Mouse (Mus musculus): ENCODE measurements around the gene Mfsd12. TPM values are rescaled to one million over a fixed set of nuclear protein-coding genes. Genes with fewer than 3 reads are reported as not detected.

Mfsd12 gene
- total and polyA plus RNA-seq, 3 experiments, result 22.5 to 29.0 TPM; not detected in 1

DNA sequence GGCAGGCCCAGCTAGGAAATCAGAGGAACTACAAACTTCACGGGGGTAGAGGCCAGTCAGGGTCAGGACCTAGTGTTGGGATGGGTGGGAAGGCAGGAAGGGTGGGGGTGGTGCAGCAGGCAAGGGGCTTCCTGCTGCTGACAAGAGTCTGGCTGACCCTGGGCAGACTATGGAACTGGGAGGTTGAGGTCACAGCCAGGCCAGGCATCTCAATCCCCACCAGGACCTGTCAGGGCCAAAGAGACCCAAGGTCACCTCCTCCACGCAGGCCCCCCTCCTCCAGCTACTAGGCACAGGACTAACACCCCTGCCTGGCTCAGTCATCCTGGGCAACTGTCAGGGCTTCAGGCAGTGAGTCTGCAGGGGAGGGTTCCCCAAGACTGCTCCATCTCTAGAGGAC, 29.3 kb upstream of the Mfsd12 start (continued):
- no peak for TF ChIP-seq MYB (IDR thresholded peaks at IDR 0.05; ENCODE audit: low read depth, low read length)

- Histone ChIP-seq H3K79me2 (ENCODE audit: control insufficient read depth, insufficient read depth, low read length, poor library complexity) (no peaks in the 10 kb centered on the region), H3K9me3 (replicated peaks; ENCODE audit: insufficient read depth, low read length) (no peaks in the 10 kb centered on the region), H3K4me3 (ENCODE audit: control insufficient read depth in 1 of 2, insufficient read depth in 1 of 2, low read depth in 2 of 2, low read length in 2 of 2) (no peak within 1 kb of the TSS), H3K9ac (ENCODE audit: control insufficient read depth, low read depth, low read length, poor library complexity, severe bottlenecking) (no peak within 1 kb of the TSS), H3K36me3 (ENCODE audit: control insufficient read depth in 1 of 2, insufficient read depth in 2 of 2, low read length in 2 of 2) (no peaks in the 10 kb centered on the region), H3K4me1 (ENCODE audit: control insufficient read depth in 1 of 2, insufficient read depth in 2 of 2, low read length in 2 of 2) (no peaks in the 10 kb centered on the region), H3K27me3 (ENCODE audit: control insufficient read depth in 1 of 2, insufficient read depth in 2 of 2, low read length in 2 of 2) (no peaks in the 10 kb centered on the region), H3K27ac (ENCODE audit: control insufficient read depth, low read depth, low read length) (no peak within 1 kb of the TSS)
- TF ChIP-seq KAT2A (conservative IDR thresholded peaks at IDR 0.05; ENCODE audit: low read depth, low read length) (no peak), MYC (IDR thresholded peaks at IDR 0.05; ENCODE audit: low read depth, low read length) (no peak), RCOR1 (IDR thresholded peaks at IDR 0.05; ENCODE audit: low read depth, low read length) (no peak), POLR2AphosphoS5 (IDR thresholded peaks at IDR 0.05; ENCODE audit: borderline replicate concordance, low read depth, low read length) (no peak), CHD2 (IDR thresholded peaks at IDR 0.05; ENCODE audit: low read length) (no peak), JUND (IDR thresholded peaks at IDR 0.05; ENCODE audit: low read depth, low read length) (no peak), POLR2A (IDR thresholded peaks at IDR 0.05; ENCODE audit: control insufficient read depth in 1 of 2, insufficient read depth in 1 of 2, low read depth in 1 of 2, low read length in 2 of 2, poor library complexity in 1 of 2) (no peak), E2F4 (IDR thresholded peaks at IDR 0.05; ENCODE audit: borderline replicate concordance, low read depth, low read length) (no peak), MYB (IDR thresholded peaks at IDR 0.05; ENCODE audit: low read depth, low read length) (no peak), GABPA (IDR thresholded peaks at IDR 0.05; ENCODE audit: low read depth, low read length) (no peak), SIN3A (IDR thresholded peaks at IDR 0.05; ENCODE audit: low read length) (no peak), TAL1 (IDR thresholded peaks at IDR 0.05; ENCODE audit: low read length) (no peak), ZC3H11A (IDR thresholded peaks at IDR 0.05; ENCODE audit: low read depth, low read length) (no peak), TCF12 (IDR thresholded peaks at IDR 0.05; ENCODE audit: low read depth, low read length) (no peak), HCFC1 (IDR thresholded peaks at IDR 0.05; ENCODE audit: low read depth, low read length) (no peak)
- no peak for DNase-seq (ENCODE audit: low read depth, low spot score)
These were observed 28.9 kb upstream of the Mfsd12 start, which contains the start of gene Tbxa2r for GRCm38 (mm10) chr10:81328386-81328785. Tbxa2r (plus strand) TSS chr10:81328731.

- Histone ChIP-seq H3K27me3 (ENCODE audit: control insufficient read depth in 1 of 2, insufficient read depth in 2 of 2, low read length in 2 of 2) (no peaks in the 10 kb centered on the region), H3K79me2 (ENCODE audit: control insufficient read depth, insufficient read depth, low read length, poor library complexity) (no peaks in the 10 kb centered on the region), H3K4me1 (ENCODE audit: control insufficient read depth in 1 of 2, insufficient read depth in 2 of 2, low read length in 2 of 2) (no peaks in the 10 kb centered on the region), H3K9me3 (replicated peaks; ENCODE audit: insufficient read depth, low read length) (no peaks in the 10 kb centered on the region), H3K4me3 (ENCODE audit: control insufficient read depth in 1 of 2, insufficient read depth in 1 of 2, low read depth in 2 of 2, low read length in 2 of 2) (no peak overlapping the region), H3K36me3 (ENCODE audit: control insufficient read depth in 1 of 2, insufficient read depth in 2 of 2, low read length in 2 of 2) (no peaks in the 10 kb centered on the region), H3K9ac (ENCODE audit: control insufficient read depth, low read depth, low read length, poor library complexity, severe bottlenecking) (no peak overlapping the region), H3K27ac (ENCODE audit: control insufficient read depth, low read depth, low read length) (no peak overlapping the region)
- DNase-seq (ENCODE audit: low read depth, low spot score), result no peak
- TF ChIP-seq USF1 (IDR thresholded peaks at IDR 0.05; ENCODE audit: low read depth, low read length) (no peak), ELF1 (IDR thresholded peaks at IDR 0.05; ENCODE audit: low read depth, low read length) (no peak), MYB (IDR thresholded peaks at IDR 0.05; ENCODE audit: low read depth, low read length) (no peak), MYC (IDR thresholded peaks at IDR 0.05; ENCODE audit: low read depth, low read length) (no peak), CHD2 (IDR thresholded peaks at IDR 0.05; ENCODE audit: low read length) (no peak), MXI1 (IDR thresholded peaks at IDR 0.05; ENCODE audit: low read depth, low read length) (no peak), ZC3H11A (IDR thresholded peaks at IDR 0.05; ENCODE audit: low read depth, low read length) (no peak), NRF1 (IDR thresholded peaks at IDR 0.05; ENCODE audit: insufficient read depth, low read depth, low read length, poor library complexity, severe bottlenecking) (no peak), SMC3 (IDR thresholded peaks at IDR 0.05; ENCODE audit: low read depth, low read length) (no peak), RAD21 (IDR thresholded peaks at IDR 0.05; ENCODE audit: low read depth, low read length) (no peak), GATA1 (IDR thresholded peaks at IDR 0.05; ENCODE audit: low read depth, low read length) (no peak), NELFE (IDR thresholded peaks at IDR 0.05; ENCODE audit: low read depth, low read length) (no peak), KAT2A (conservative IDR thresholded peaks at IDR 0.05; ENCODE audit: low read depth, low read length) (no peak), MAFK (IDR thresholded peaks at IDR 0.05; ENCODE audit: borderline replicate concordance, low read depth, low read length) (no peak), GABPA (IDR thresholded peaks at IDR 0.05; ENCODE audit: low read depth, low read length) (no peak)
These were observed 27.9 kb upstream of the Mfsd12 start for GRCm38 (mm10) chr10:81329194-81329975.

Data from MEL (cell line).